Mouse (Mus musculus) WW6 (cell line): ENCODE measurements around the gene Olfr10.
"Not testable (repeated sequence)": the region's sequence is repeated elsewhere in the genome, so short reads cannot be mapped to it uniquely, and the experiment has no call there.

Experiments used
- DNase-seq: peaks from one replicate; pipeline ENCODE4 v3.0.0-alpha.2; 2013; ENCODE audit warnings: low read depth, low spot score

The Olfr10 gene

GRCm38 (mm10) chr11:49304441-49304840 is at the start of gene Olfr10:
Olfr10 (plus strand) TSS chr11:49304741.
- DNase-seq, result no peak

DNA sequence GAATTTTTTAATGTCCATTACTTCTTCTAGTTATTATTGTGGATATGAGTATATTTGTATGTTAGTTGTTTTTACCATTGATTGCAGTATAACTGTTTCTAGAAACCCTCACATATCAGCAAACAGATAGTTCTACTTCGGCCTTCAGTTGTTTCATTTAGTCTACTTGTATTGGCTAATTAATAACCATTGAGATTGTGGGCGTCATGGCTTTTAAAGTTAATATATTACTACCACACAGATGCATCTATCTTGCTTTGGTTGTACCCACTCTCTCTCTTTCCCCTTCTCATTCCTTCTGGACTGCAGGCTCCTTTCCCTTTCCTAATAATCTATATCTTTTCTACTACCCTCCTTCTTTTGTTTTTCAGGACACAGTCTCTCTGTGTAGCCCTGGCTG is 45.2 kb upstream of the Olfr10 start:
- no peak for DNase-seq

GRCm38 (mm10) chr11:49259829-49260228 is 44.7 kb upstream of the Olfr10 start:
- no peak for DNase-seq

GRCm38 (mm10) chr11:49260598-49261312 is 43.8 kb upstream of the Olfr10 start:
- DNase-seq, result no peak

GRCm38 (mm10) chr11:49261313-49261855 is 43.2 kb upstream of the Olfr10 start:
- DNase-seq, result no peak

DNA sequence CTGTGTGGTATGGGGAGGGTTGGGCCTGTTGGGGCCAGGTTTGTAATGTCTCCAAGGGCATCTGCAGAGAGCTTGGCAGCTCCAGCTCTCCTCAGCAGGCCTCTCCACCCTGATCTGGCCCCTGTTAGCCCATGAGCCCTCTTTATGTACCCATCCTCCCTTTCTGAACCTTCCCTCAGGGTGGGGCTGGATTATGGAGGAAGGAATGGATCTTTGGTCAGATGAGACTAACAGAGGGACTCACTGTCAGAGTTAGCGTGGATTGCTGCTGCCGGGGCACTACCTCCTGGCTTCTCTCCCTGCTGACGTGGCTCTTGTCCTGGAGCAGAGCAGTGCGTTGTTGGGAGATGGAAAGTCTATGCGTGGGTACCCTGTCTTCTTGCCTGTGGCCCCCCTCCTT is 42.3 kb upstream of the Olfr10 start:
- no peak for DNase-seq

- no peak for DNase-seq
Measured at GRCm38 (mm10) chr11:49263149-49263548, 41.4 kb upstream of the Olfr10 start.

- no peak for DNase-seq
Measured at GRCm38 (mm10) chr11:49264081-49264480, 40.5 kb upstream of the Olfr10 start.

DNA sequence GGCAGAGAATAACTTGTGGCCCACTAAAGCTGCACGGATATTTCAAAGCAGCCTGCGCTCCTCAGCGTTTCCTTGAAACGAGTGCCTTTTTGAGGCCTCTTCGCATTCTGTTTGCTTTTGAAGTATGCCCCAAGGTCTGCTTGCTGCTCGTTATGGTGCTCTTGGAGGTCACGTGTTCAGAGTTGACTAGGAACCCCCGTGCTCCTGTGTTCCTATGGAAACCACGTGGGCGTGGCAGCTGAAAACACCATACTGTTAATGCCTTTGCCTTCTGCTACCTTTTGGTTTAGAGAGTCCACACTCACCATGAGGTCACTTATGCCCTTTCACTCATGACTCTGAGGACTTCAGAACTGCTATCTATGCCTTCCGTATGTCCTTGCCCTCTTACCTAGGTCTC is 39.9 kb upstream of the Olfr10 start:
- no peak for DNase-seq

- DNase-seq, result no peak
Measured at GRCm38 (mm10) chr11:49265101-49265500, 39.4 kb upstream of the Olfr10 start.

- DNase-seq, result no peak
Measured at GRCm38 (mm10) chr11:49266671-49267070, 37.9 kb upstream of the Olfr10 start.

DNA sequence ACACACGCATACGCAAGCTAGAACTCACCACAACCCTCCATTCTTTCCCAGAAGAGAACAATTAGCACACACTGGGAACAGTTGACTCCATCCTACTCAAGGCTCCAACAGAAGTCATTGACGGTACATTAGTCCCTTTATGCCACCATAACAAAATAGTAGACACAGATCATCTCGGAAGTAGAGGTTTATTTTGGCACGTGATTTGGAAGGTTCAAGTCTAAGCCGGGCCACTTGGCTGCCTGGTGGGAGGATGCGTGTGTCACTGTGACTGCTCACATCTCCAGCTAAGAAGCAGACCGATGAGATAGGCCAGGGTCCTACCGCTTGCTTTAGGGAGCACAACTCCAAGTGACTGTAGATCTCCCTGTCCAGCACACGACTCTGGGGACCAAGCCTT is 37.2 kb upstream of the Olfr10 start:
- DNase-seq, result no peak

- no peak for DNase-seq
Measured at GRCm38 (mm10) chr11:49267970-49268579, 36.5 kb upstream of the Olfr10 start.

DNA sequence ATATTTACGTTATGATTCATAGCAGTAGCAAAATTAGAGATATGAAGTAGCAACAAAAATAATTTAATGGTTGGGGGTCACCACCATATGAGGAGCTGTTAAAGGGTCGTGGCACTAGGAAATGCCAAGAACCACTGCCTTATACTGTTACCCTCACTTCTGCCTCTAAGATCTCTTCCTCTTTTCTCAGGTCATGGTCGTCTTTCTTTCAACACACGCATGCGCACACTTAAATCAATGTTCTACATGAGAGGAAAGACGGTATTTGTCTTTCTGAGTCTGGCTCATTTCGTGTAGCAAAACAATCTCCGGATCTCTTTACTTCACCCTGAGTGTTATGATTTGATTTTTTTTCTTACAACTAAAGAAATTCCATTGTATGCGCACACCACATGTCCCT is 34.8 kb upstream of the Olfr10 start:
- no peak for DNase-seq

DNA sequence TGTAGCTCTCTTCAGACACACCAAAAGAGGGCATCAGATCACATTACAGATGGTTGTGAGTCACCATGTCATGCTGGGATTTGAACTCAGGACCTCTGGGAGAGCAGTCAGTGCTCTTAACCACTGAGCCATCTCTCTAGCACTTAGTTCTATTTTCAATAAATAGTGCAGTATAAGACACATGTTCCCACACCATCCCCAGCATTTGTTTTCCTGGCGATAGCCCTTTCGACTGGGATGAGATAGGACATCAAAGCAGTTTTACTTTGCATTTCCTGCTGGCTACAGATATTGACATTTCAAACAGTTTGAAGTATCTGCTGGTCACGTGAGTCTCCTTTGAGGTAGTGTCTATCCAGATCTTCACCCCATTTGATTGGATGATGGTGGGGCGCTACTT is 34.2 kb upstream of the Olfr10 start:
- DNase-seq, result no peak

- DNase-seq, result no peak
Measured at GRCm38 (mm10) chr11:49271334-49271733, 33.2 kb upstream of the Olfr10 start.

DNA sequence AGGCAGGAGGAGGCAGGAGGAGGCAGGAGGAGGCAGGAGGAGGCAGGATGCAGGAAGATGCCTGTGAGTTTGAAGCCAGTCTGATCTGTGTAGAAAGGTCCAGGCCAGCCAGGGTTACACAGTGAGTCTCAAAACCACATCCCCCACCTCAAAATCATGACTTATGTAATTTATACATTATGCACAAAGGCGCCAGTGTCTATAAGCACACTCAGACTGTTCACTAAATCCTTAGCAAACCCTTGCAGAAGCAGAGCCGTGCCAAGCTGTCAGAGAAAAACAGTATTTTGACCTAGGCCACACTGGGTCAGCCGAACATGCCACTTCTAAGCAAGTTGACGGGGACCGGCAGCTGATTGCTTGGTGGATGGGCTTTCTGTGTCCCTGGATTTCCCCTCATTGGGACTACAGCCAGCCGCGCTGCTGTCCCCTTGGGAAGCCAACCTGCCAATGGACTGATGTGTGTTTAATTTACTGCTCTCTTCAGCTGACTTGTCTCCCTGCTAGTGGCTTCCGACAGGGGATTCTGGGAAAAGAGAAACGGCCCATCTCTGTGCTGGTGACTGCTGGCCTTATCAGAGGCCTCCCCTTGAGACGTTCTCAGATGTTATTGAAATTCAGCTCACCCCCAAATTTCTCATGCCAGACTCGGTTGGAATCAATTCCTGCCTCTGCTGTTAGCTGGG is 30.6 kb upstream of the Olfr10 start:
- no peak for DNase-seq

- no peak for DNase-seq
Measured at GRCm38 (mm10) chr11:49278222-49278621, 26.3 kb upstream of the Olfr10 start, which contains the start of gene Olfr1393. Olfr1393 (plus strand) TSS chr11:49278304.

- DNase-seq, result not testable (repeated sequence)
Measured at GRCm38 (mm10) chr11:49284982-49285381, 19.6 kb upstream of the Olfr10 start, which contains the start of gene Olfr1392. Olfr1392 (plus strand) TSS chr11:49285282.

- no peak for DNase-seq
Measured at GRCm38 (mm10) chr11:49287251-49287650, 17.3 kb upstream of the Olfr10 start.

GRCm38 (mm10) chr11:49292777-49293176 is 11.8 kb upstream of the Olfr10 start:
- DNase-seq, result no peak

- not testable (repeated sequence) for DNase-seq
Measured at GRCm38 (mm10) chr11:49308547-49308946, 4.0 kb downstream of the Olfr10 start.
